ENCODE assay signal across 9 mouse cellular contexts in the genomic region with DNA sequence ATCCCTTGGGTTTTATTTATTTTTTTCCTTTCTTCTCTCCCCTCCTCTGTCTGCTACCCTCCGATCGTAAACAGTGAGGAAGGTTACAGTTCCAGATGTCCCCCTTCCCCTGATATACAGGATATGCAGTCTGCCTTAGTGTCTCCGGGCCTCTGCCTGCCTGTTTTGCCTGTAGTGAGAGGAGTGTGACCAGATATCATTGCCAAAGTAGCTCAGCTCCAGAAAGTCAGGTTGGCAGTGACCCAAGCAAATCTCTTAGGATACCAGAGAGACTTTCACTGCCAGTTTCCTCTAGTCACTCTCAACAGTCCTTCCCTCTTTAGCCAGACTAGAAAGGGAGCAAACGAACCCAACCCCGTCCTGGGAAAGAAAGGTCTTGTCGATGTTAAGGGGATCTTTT.
DNase-seq lines count a peak whose midpoint lies in the region; ATAC-seq and TF ChIP-seq lines count a peak whose summit lies in the region.
"Had no signal": no experiment of that assay in that cellular context is flagged by ENCODE, and none has a peak within 500 bp of the region (broad histone marks: within the 10 kb centered on the region; RNA-seq: fewer than 3 reads in every experiment).

No protein-coding gene starts in this region.

- DNase-seq in forebrain, embryonic 14.5 days (ENCODE audit: low spot score), result peak; percentile 53
- DNase-seq in MN1 (ENCODE audit: low spot score), result peak; percentile 59
- DNase-seq in gastrocnemius, adult 2 months, result peak; percentile 69
- peak; percentile 86 for DNase-seq in heart, postnatal 4 days
- peak; percentile 59 for DNase-seq in right cerebral cortex, adult 18-20 months

- no peaks in the 10 kb centered on the region for H3K36me3 ChIP-seq in forebrain, embryonic 14.5 days (ENCODE audit: control insufficient read depth, insufficient read depth, low read length)
- no peaks in the 10 kb centered on the region for H3K36me3 ChIP-seq in forebrain, embryonic 12.5 days (replicated peaks)

- H3K4me1 ChIP-seq in forebrain, embryonic 14.5 days (ENCODE audit: control insufficient read depth, insufficient read depth, low read length), result no peaks in the 10 kb centered on the region
- peaks cover 3% of the 10 kb centered on the region for H3K4me1 ChIP-seq in forebrain, embryonic 12.5 days

- no peak overlapping the region for H3K4me3 ChIP-seq in forebrain, embryonic 14.5 days (ENCODE audit: low read depth, low read length)
- no peak overlapping the region for H3K4me3 ChIP-seq in forebrain, embryonic 12.5 days (replicated peaks)
- no peak overlapping the region for H3K4me3 ChIP-seq in gastrocnemius, adult 2 months

- H3K9ac ChIP-seq in forebrain, embryonic 14.5 days (ENCODE audit: low read length), result no peak overlapping the region
- H3K9ac ChIP-seq in forebrain, embryonic 12.5 days, result no peak overlapping the region

- no peak overlapping the region for H3K27ac ChIP-seq in forebrain, embryonic 14.5 days (ENCODE audit: low read depth, low read length)
- H3K27ac ChIP-seq in forebrain, embryonic 12.5 days, result no peak overlapping the region
- peak overlapping the region; percentile 25; the same call in 1 of the 2 replicates for H3K27ac ChIP-seq in gastrocnemius, adult 2 months

- TF ChIP-seq CTCF in gastrocnemius, adult 2 months (IDR thresholded peaks at IDR 0.05), result no peak

- 72% methylated on average over 6 of the region's 6 CpGs for WGBS in forebrain, embryonic 14.5 days
- 80% methylated on average over 6 of the region's 6 CpGs for WGBS in forebrain, embryonic 12.5 days

- no peaks in the 10 kb centered on the region for H3K27me3 ChIP-seq in forebrain, embryonic 14.5 days (replicated peaks; ENCODE audit: control insufficient read depth, insufficient read depth, low read length)
- no peaks in the 10 kb centered on the region for H3K27me3 ChIP-seq in forebrain, embryonic 12.5 days
- H3K27me3 ChIP-seq: CH12.LX had no signal

- intact Hi-C loops in gastrocnemius, adult 2 months (cut with DNase I), result no loop called here

- no peaks in the 10 kb centered on the region for H3K9me3 ChIP-seq in forebrain, embryonic 14.5 days (replicated peaks; ENCODE audit: control insufficient read depth, low read length)
- H3K9me3 ChIP-seq in forebrain, embryonic 12.5 days, result no peaks in the 10 kb centered on the region

- no peak overlapping the region for H3K4me2 ChIP-seq in forebrain, embryonic 14.5 days (ENCODE audit: low read length)
- H3K4me2 ChIP-seq in forebrain, embryonic 12.5 days, result no peak overlapping the region

- no peak for ATAC-seq in forebrain, embryonic 14.5 days
- no peak for ATAC-seq in forebrain, embryonic 12.5 days (ENCODE audit: low FRiP score)
- no peak for ATAC-seq in megakaryocyte progenitor cell, adult 5-6 weeks (replicated peaks; ENCODE audit: poor library complexity)
- no peak for ATAC-seq in monocyte, adult 5-6 weeks (replicated peaks; ENCODE audit: insufficient number of reproducible peaks, low FRiP score, low TSS enrichment, poor library complexity, severe bottlenecking)
